Mouse (Mus musculus): ENCODE data around the gene Fcf1. TPM values are rescaled to one million over a fixed set of nuclear protein-coding genes. Genes with fewer than 3 reads are reported as not detected.

Gene Fcf1
- total RNA-seq, 2 experiments from 2014 or later, result 28.4 to 34.0 TPM

GRCm38 (mm10) chr12:84944813-84945553 lies 25.7 kb upstream of the Fcf1 start:
- intact Hi-C loops (cut with DNase I), result no loop called here
- Histone ChIP-seq H3K4me3 (no peak overlapping the region), H3K27ac (no peak overlapping the region)
- DNase-seq, result no peak
- TF ChIP-seq CTCF (IDR thresholded peaks at IDR 0.05), result no peak

GRCm38 (mm10) chr12:84947894-84948583 lies 22.7 kb upstream of the Fcf1 start:
- no peak for DNase-seq
- intact Hi-C loops (cut with DNase I), result no loop called here
- Histone ChIP-seq H3K4me3 (no peak overlapping the region), H3K27ac (no peak overlapping the region)
- TF ChIP-seq CTCF (IDR thresholded peaks at IDR 0.05), result no peak

GRCm38 (mm10) chr12:84948584-84949285 lies 22.0 kb upstream of the Fcf1 start:
- Histone ChIP-seq H3K4me3 (no peak overlapping the region), H3K27ac (no peak overlapping the region)
- intact Hi-C loops (cut with DNase I), result no loop called here
- no peak for DNase-seq
- no peak for TF ChIP-seq CTCF (IDR thresholded peaks at IDR 0.05)

GRCm38 (mm10) chr12:84950763-84951162 lies 19.9 kb upstream of the Fcf1 start:
- Histone ChIP-seq H3K27ac (no peak overlapping the region), H3K4me3 (no peak overlapping the region)
- no peak for DNase-seq
- no peak for TF ChIP-seq CTCF (IDR thresholded peaks at IDR 0.05)
- intact Hi-C loops (cut with DNase I), result no loop called here

- intact Hi-C loops (cut with DNase I), result no loop called here
- Histone ChIP-seq H3K27ac (no peak overlapping the region), H3K4me3 (no peak overlapping the region)
- TF ChIP-seq CTCF (IDR thresholded peaks at IDR 0.05), result no peak
- DNase-seq, result no peak
Measured at GRCm38 (mm10) chr12:84951531-84951930, 19.2 kb upstream of the Fcf1 start.

GRCm38 (mm10) chr12:84952351-84952750 lies 18.3 kb upstream of the Fcf1 start:
- no peak for TF ChIP-seq CTCF (IDR thresholded peaks at IDR 0.05)
- intact Hi-C loops (cut with DNase I), result no loop called here
- H3K27ac ChIP-seq, result no peak overlapping the region

GRCm38 (mm10) chr12:84956317-84956716 lies 14.4 kb upstream of the Fcf1 start:
- Histone ChIP-seq H3K4me3 (no peak overlapping the region), H3K27ac (no peak overlapping the region)
- no peak for TF ChIP-seq CTCF (IDR thresholded peaks at IDR 0.05)
- intact Hi-C loops (cut with DNase I), result no loop called here
- no peak for DNase-seq

More at GRCm38 (mm10) chr12:84952351-84952750, 18.3 kb upstream of the Fcf1 start:
- no peak for DNase-seq
- H3K4me3 ChIP-seq, result no peak overlapping the region

GRCm38 (mm10) chr12:84958794-84959356 lies 11.8 kb upstream of the Fcf1 start:
- Histone ChIP-seq H3K27ac (no peak overlapping the region), H3K4me3 (no peak overlapping the region)
- intact Hi-C loops (cut with DNase I), result no loop called here
- TF ChIP-seq CTCF (IDR thresholded peaks at IDR 0.05), result no peak
- DNase-seq, result no peak

GRCm38 (mm10) chr12:84962606-84963005 lies 8.1 kb upstream of the Fcf1 start:
- intact Hi-C loops (cut with DNase I), result no loop called here
- no peak for TF ChIP-seq CTCF (IDR thresholded peaks at IDR 0.05)
- no peak for DNase-seq
- Histone ChIP-seq H3K27ac (no peak overlapping the region), H3K4me3 (no peak overlapping the region)

- no peak for TF ChIP-seq CTCF (IDR thresholded peaks at IDR 0.05)
- no peak for DNase-seq
- intact Hi-C loops (cut with DNase I), result no loop called here
- Histone ChIP-seq H3K27ac (no peak overlapping the region), H3K4me3 (peak overlapping the region; percentile 79)
Measured at GRCm38 (mm10) chr12:84968831-84969655, 1.7 kb upstream of the Fcf1 start.

- Histone ChIP-seq H3K4me3 (peak overlapping the region; percentile 79), H3K27ac (peak overlapping the region; percentile 90)
- no peak for TF ChIP-seq CTCF (IDR thresholded peaks at IDR 0.05)
- intact Hi-C loops (cut with DNase I), result no loop called here
- DNase-seq, result no peak
Measured at GRCm38 (mm10) chr12:84969656-84970427, 855 bp upstream of the Fcf1 start.
